Mouse (Mus musculus): ENCODE measurements around the gene Mmgt2.

DNA sequence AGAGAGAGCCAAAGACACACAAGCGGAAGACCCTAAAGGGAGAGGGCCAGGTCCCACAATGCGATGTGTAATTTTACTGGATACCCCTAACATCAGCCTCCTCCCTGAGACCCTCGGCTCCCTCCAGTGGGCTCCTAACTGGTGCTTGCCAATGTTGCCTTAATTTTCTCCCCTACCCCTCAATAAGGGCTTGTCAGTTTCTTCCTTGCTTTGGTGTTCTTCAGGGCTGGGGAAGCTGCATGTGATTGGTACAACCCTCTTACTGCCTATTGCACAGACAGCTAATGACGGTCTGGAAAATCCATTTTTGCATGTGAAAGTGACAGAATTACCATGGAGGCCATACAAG lies 2.0 kb upstream of the Mmgt2 start:
- TF ChIP-seq CTCF (IDR thresholded peaks at IDR 0.05; ENCODE audit: extremely low read depth, insufficient read depth, low read length), result no peak
- no peak for TF ChIP-seq POLR2A (IDR thresholded peaks at IDR 0.05; ENCODE audit: extremely low read depth, insufficient read depth, low read length)
